Mouse (Mus musculus): ENCODE results near the gene Ifi35.

- peak; percentile 26; the same call in 1 of the 2 replicates for TF ChIP-seq CTCF (IDR thresholded peaks at IDR 0.05)
- TF ChIP-seq POLR2A (IDR thresholded peaks at IDR 0.05; ENCODE audit: insufficient read depth, low read depth, low read length) = no peak
Measured at GRCm38 (mm10) chr11:101419610-101420009, 28.6 kb upstream of the Ifi35 start.

All from heart, adult 2 months (tissue).